Mouse (Mus musculus): Measurements from ENCODE around the gene Slc10a4. TPM values are rescaled to one million over a fixed set of nuclear protein-coding genes. Genes with fewer than 3 reads are reported as not detected.

Slc10a4 gene
- polyA plus RNA-seq, 2 experiments, result 0.03 TPM; not detected in 1

- 39% methylated on average over 9 of the region's 9 CpGs for WGBS (ENCODE audit: insufficient replicate concordance)
- H3K4me2 ChIP-seq (ENCODE audit: low read depth), result no peak overlapping the region
- H3K36me3 ChIP-seq (replicated peaks; ENCODE audit: control insufficient read depth, insufficient read depth, low read depth), result no peaks in the 10 kb centered on the region
- DNase-seq (ENCODE audit: low read depth in 3 of 3, low spot score in 3 of 3) (no peak), ATAC-seq (ENCODE audit: insufficient read depth) (no peak)
- no peak overlapping the region for H3K27ac ChIP-seq
- no peak overlapping the region for H3K9ac ChIP-seq (replicated peaks)
- H3K4me3 ChIP-seq (ENCODE audit: insufficient read depth in 1 of 2, low read depth in 2 of 2, low read length in 2 of 2), result no peak overlapping the region
- TF ChIP-seq CTCF (IDR thresholded peaks at IDR 0.05; ENCODE audit: low read depth), result no peak
- no peak for TF ChIP-seq EP300 (IDR thresholded peaks at IDR 0.05; ENCODE audit: low read depth)
- H3K9me3 ChIP-seq (ENCODE audit: control insufficient read depth, low read length), result no peaks in the 10 kb centered on the region
- peaks cover 25% of the 10 kb centered on the region for H3K27me3 ChIP-seq (ENCODE audit: control insufficient read depth, insufficient read depth, low read length)
- no peaks in the 10 kb centered on the region for H3K4me1 ChIP-seq (replicated peaks; ENCODE audit: control insufficient read depth in 2 of 2, insufficient read depth in 2 of 2, low read length in 1 of 2)
These were observed 8.1 kb downstream of the Slc10a4 start for GRCm38 (mm10) chr5:73014745-73015144.

DNA sequence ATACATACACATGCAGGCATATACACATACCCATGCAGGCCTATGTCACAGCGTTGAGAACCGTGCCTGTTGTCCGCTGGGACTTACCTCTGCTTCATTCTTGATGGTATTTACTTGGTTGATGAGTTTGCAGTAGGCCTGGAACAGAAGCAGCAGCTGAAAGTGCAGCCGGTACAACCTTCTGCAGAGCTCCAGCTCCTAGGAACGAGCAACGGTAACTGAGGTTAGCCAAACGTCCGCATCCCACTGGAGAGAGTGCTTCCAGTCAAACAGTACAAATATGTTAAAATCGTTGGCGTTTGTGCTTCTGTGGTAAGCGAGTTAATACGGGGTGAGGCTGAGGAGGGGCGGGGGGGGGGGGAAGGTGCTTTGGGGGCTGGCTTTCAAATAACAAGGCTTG is 17.1 kb downstream of the Slc10a4 start:
- no peak overlapping the region for H3K27ac ChIP-seq
- no peaks in the 10 kb centered on the region for H3K27me3 ChIP-seq (ENCODE audit: control insufficient read depth, insufficient read depth, low read length)
- H3K4me3 ChIP-seq (ENCODE audit: insufficient read depth in 1 of 2, low read depth in 2 of 2, low read length in 2 of 2), result no peak overlapping the region
- H3K9ac ChIP-seq (replicated peaks), result no peak overlapping the region
- no peaks in the 10 kb centered on the region for H3K9me3 ChIP-seq (ENCODE audit: control insufficient read depth, low read length)
- DNase-seq (ENCODE audit: low read depth in 3 of 3, low spot score in 3 of 3) (no peak), ATAC-seq (ENCODE audit: insufficient read depth) (no peak)
- H3K4me2 ChIP-seq (ENCODE audit: low read depth), result no peak overlapping the region
- TF ChIP-seq CTCF (IDR thresholded peaks at IDR 0.05; ENCODE audit: low read depth) (no peak), EP300 (IDR thresholded peaks at IDR 0.05; ENCODE audit: low read depth) (no peak)
- H3K36me3 ChIP-seq (replicated peaks; ENCODE audit: control insufficient read depth, insufficient read depth, low read depth), result peaks cover 31% of the 10 kb centered on the region
- WGBS (ENCODE audit: insufficient replicate concordance), result 91% methylated on average over 13 of the region's 13 CpGs
- peaks cover 0 to 7% of the 10 kb centered on the region in 2 experiments; a peak in 1 of 4 replicates for H3K4me1 ChIP-seq (replicated peaks; ENCODE audit: control insufficient read depth in 2 of 2, insufficient read depth in 2 of 2, low read length in 1 of 2)

- WGBS (ENCODE audit: insufficient replicate concordance), result 83% methylated on average over 13 of the region's 13 CpGs
- H3K9me3 ChIP-seq (ENCODE audit: control insufficient read depth, low read length), result no peaks in the 10 kb centered on the region
- no peak overlapping the region for H3K4me2 ChIP-seq (ENCODE audit: low read depth)
- H3K9ac ChIP-seq (replicated peaks), result no peak overlapping the region
- H3K27me3 ChIP-seq (ENCODE audit: control insufficient read depth, insufficient read depth, low read length), result no peaks in the 10 kb centered on the region
- no peak overlapping the region for H3K4me3 ChIP-seq (ENCODE audit: insufficient read depth in 1 of 2, low read depth in 2 of 2, low read length in 2 of 2)
- H3K27ac ChIP-seq, result no peak overlapping the region
- H3K4me1 ChIP-seq (replicated peaks; ENCODE audit: control insufficient read depth in 2 of 2, insufficient read depth in 2 of 2, low read length in 1 of 2), result peaks cover 0 to 7% of the 10 kb centered on the region in 2 experiments; a peak in 1 of 4 replicates
- DNase-seq (ENCODE audit: low read depth in 3 of 3, low spot score in 3 of 3) (no peak), ATAC-seq (ENCODE audit: insufficient read depth) (no peak)
- TF ChIP-seq CTCF (IDR thresholded peaks at IDR 0.05; ENCODE audit: low read depth) (no peak), EP300 (IDR thresholded peaks at IDR 0.05; ENCODE audit: low read depth) (no peak)
- peaks cover 57% of the 10 kb centered on the region for H3K36me3 ChIP-seq (replicated peaks; ENCODE audit: control insufficient read depth, insufficient read depth, low read depth)
These were observed 22.0 kb downstream of the Slc10a4 start for GRCm38 (mm10) chr5:73028646-73029045.

- H3K36me3 ChIP-seq (replicated peaks; ENCODE audit: control insufficient read depth, insufficient read depth, low read depth), result peaks cover 67% of the 10 kb centered on the region
- no peak for ATAC-seq (ENCODE audit: insufficient read depth)
These were observed 25.8 kb downstream of the Slc10a4 start for GRCm38 (mm10) chr5:73032481-73032880.

GRCm38 (mm10) chr5:73044055-73044454 is 37.4 kb downstream of the Slc10a4 start:
- ATAC-seq (ENCODE audit: insufficient read depth), result no peak
- no peak overlapping the region for H3K9ac ChIP-seq (replicated peaks)
- H3K27ac ChIP-seq, result no peak overlapping the region
- TF ChIP-seq EP300 (IDR thresholded peaks at IDR 0.05; ENCODE audit: low read depth) (no peak), CTCF (IDR thresholded peaks at IDR 0.05; ENCODE audit: low read depth) (no peak)
- H3K9me3 ChIP-seq (ENCODE audit: control insufficient read depth, low read length), result no peaks in the 10 kb centered on the region
- H3K27me3 ChIP-seq (ENCODE audit: control insufficient read depth, insufficient read depth, low read length), result no peaks in the 10 kb centered on the region
- H3K36me3 ChIP-seq (replicated peaks; ENCODE audit: control insufficient read depth, insufficient read depth, low read depth), result peaks cover 52% of the 10 kb centered on the region
- H3K4me3 ChIP-seq (ENCODE audit: insufficient read depth in 1 of 2, low read depth in 2 of 2, low read length in 2 of 2), result no peak overlapping the region
- DNase-seq (ENCODE audit: low read depth in 3 of 3, low spot score in 3 of 3), result no peak
- WGBS (ENCODE audit: insufficient replicate concordance), result 95% methylated on average over 2 of the region's 2 CpGs
- H3K4me1 ChIP-seq (replicated peaks; ENCODE audit: control insufficient read depth in 2 of 2, insufficient read depth in 2 of 2, low read length in 1 of 2), result no peaks in the 10 kb centered on the region
- H3K4me2 ChIP-seq (ENCODE audit: low read depth), result no peak overlapping the region

More at GRCm38 (mm10) chr5:73032481-73032880, 25.8 kb downstream of the Slc10a4 start:
- no peaks in the 10 kb centered on the region for H3K9me3 ChIP-seq (ENCODE audit: control insufficient read depth, low read length)
- H3K9ac ChIP-seq (replicated peaks), result no peak overlapping the region
- DNase-seq (ENCODE audit: low read depth in 3 of 3, low spot score in 3 of 3), result no peak
- H3K4me1 ChIP-seq (replicated peaks; ENCODE audit: control insufficient read depth in 2 of 2, insufficient read depth in 2 of 2, low read length in 1 of 2), result no peaks in the 10 kb centered on the region
- 85% methylated on average over 11 of the region's 11 CpGs for WGBS (ENCODE audit: insufficient replicate concordance)
- H3K4me2 ChIP-seq (ENCODE audit: low read depth), result no peak overlapping the region
- H3K27me3 ChIP-seq (ENCODE audit: control insufficient read depth, insufficient read depth, low read length), result no peaks in the 10 kb centered on the region
- H3K27ac ChIP-seq, result no peak overlapping the region
- no peak overlapping the region for H3K4me3 ChIP-seq (ENCODE audit: insufficient read depth in 1 of 2, low read depth in 2 of 2, low read length in 2 of 2)
- TF ChIP-seq CTCF (IDR thresholded peaks at IDR 0.05; ENCODE audit: low read depth), result no peak
- TF ChIP-seq EP300 (IDR thresholded peaks at IDR 0.05; ENCODE audit: low read depth), result no peak

All from liver, embryonic 14.5 days (tissue).